Mouse (Mus musculus): ENCODE results near the gene Cenpx.
"Not testable (repeated sequence)": the region's sequence is repeated elsewhere in the genome, so short reads cannot be mapped to it uniquely, and the experiment has no call there.

Cenpx gene

GRCm38 (mm10) chr11:120703696-120704454, 9.7 kb downstream of the Cenpx start:
- in situ Hi-C loops (cut with MboI, MseI), result no loop called here

GRCm38 (mm10) chr11:120697741-120698140, 15.8 kb downstream of the Cenpx start:
- in situ Hi-C loops (cut with MboI, MseI), result no loop called here

- in situ Hi-C loops (cut with MboI, MseI), result no loop called here
Measured at GRCm38 (mm10) chr11:120696568-120696967, 17.0 kb downstream of the Cenpx start.

- in situ Hi-C loops (cut with MboI, MseI), result no loop called here
Measured at GRCm38 (mm10) chr11:120695641-120696040, 17.9 kb downstream of the Cenpx start.

GRCm38 (mm10) chr11:120695184-120695583, 18.4 kb downstream of the Cenpx start:
- in situ Hi-C loops (cut with MboI, MseI), result no loop called here

- in situ Hi-C loops (cut with MboI, MseI), result no loop called here
Measured at GRCm38 (mm10) chr11:120693461-120693860, 20.1 kb downstream of the Cenpx start.

- in situ Hi-C loops (cut with MboI, MseI), result no loop called here
Measured at GRCm38 (mm10) chr11:120692471-120693011, 21.0 kb downstream of the Cenpx start.

GRCm38 (mm10) chr11:120689365-120689764, 24.2 kb downstream of the Cenpx start:
- in situ Hi-C loops (cut with MboI, MseI), result no loop called here

GRCm38 (mm10) chr11:120686650-120687272, 26.8 kb downstream of the Cenpx start:
- in situ Hi-C loops (cut with MboI, MseI), result no loop called here

GRCm38 (mm10) chr11:120684660-120685059, 28.9 kb downstream of the Cenpx start:
- in situ Hi-C loops (cut with MboI, MseI), result no loop called here

- in situ Hi-C loops (cut with MboI, MseI), result no loop called here
Measured at GRCm38 (mm10) chr11:120684086-120684485, 29.5 kb downstream of the Cenpx start.

GRCm38 (mm10) chr11:120683536-120683935, 30.0 kb downstream of the Cenpx start:
- in situ Hi-C loops (cut with MboI, MseI), result no loop called here

- in situ Hi-C loops (cut with MboI, MseI), result no loop called here
Measured at GRCm38 (mm10) chr11:120682683-120683082, 30.9 kb downstream of the Cenpx start.

GRCm38 (mm10) chr11:120679909-120680308, 33.6 kb downstream of the Cenpx start:
- in situ Hi-C loops (cut with MboI, MseI), result no loop called here

- in situ Hi-C loops (cut with MboI, MseI), result no loop called here
Measured at GRCm38 (mm10) chr11:120676951-120677350, 36.6 kb downstream of the Cenpx start.

- in situ Hi-C loops (cut with MboI, MseI), result not testable (repeated sequence)
Measured at GRCm38 (mm10) chr11:120675875-120676274, 37.7 kb downstream of the Cenpx start.

GRCm38 (mm10) chr11:120673594-120674122, 39.9 kb downstream of the Cenpx start:
- in situ Hi-C loops (cut with MboI, MseI), result no loop called here

GRCm38 (mm10) chr11:120672687-120673593, 40.6 kb downstream of the Cenpx start, which contains the start of gene Aspscr1:
Gene Aspscr1, plus strand, starts transcription at chr11:120672973.
- in situ Hi-C loops (cut with MboI, MseI), result no loop called here

- in situ Hi-C loops (cut with MboI, MseI), result no loop called here
Measured at GRCm38 (mm10) chr11:120666617-120667016, 46.9 kb downstream of the Cenpx start.

- in situ Hi-C loops (cut with MboI, MseI), result no loop called here
Measured at GRCm38 (mm10) chr11:120665406-120665805, 48.1 kb downstream of the Cenpx start.

GRCm38 (mm10) chr11:120663714-120664113, 49.8 kb downstream of the Cenpx start:
- in situ Hi-C loops (cut with MboI, MseI), result no loop called here
